Comparison of ENCODE assay signal across 11 mouse cellular contexts in genomic region chr8:106907450-106907849, GRCm38 (mm10). TPM values are rescaled to one million over a fixed set of nuclear protein-coding genes. Genes with fewer than 3 reads are reported as not detected.
"Had no signal": no experiment of that assay in that cellular context is flagged by ENCODE, and none has a peak within 500 bp of the region (broad histone marks: within the 10 kb centered on the region; RNA-seq: fewer than 3 reads in every experiment).

No protein-coding gene starts in this region.

- H3K4me3 ChIP-seq: limb, embryonic 13.5 days; midbrain, embryonic 13.5 days had no signal

- H3K4me1 ChIP-seq: limb, embryonic 13.5 days; midbrain, embryonic 13.5 days had no signal

- H3K4me2 ChIP-seq: limb, embryonic 13.5 days; midbrain, embryonic 13.5 days had no signal

- DNase-seq: kidney, postnatal 10 days; kidney, postnatal 4 days; layer of hippocampus, postnatal 36 days; left cerebral cortex, postnatal 4 days; lung, adult 18-20 months; thymus, postnatal 4 days had no signal

- ATAC-seq: midbrain, embryonic 13.5 days had no signal

- H3K27me3 ChIP-seq: limb, embryonic 13.5 days; midbrain, embryonic 13.5 days had no signal

- H3K9me3 ChIP-seq: limb, embryonic 13.5 days; midbrain, embryonic 13.5 days had no signal

- H3K27ac ChIP-seq: limb, embryonic 13.5 days; liver, embryonic 14.5 days; midbrain, embryonic 13.5 days; stomach, postnatal 0 days had no signal

- H3K9ac ChIP-seq: limb, embryonic 13.5 days; liver, embryonic 14.5 days; midbrain, embryonic 13.5 days had no signal

RNA-seq across cellular contexts. Expression of gene Has3, which starts 37.4 kb away (rescaled TPM):
- total RNA-seq: liver, adult 2 months had no signal
